Mouse (Mus musculus) kidney, adult 8-10 months (tissue): ENCODE data around the gene Yif1a.

Experiments used
- DNase-seq, 2 experiments: peaks; one replicate each; pipeline ENCODE4 v3.0.0; 2022

Yif1a gene

GRCm38 (mm10) chr19:5060365-5061330 lies 27.7 kb upstream of the Yif1a start:
- DNase-seq: no peak

- no peak for DNase-seq
Observed at GRCm38 (mm10) chr19:5062041-5062440, 26.3 kb upstream of the Yif1a start.

DNA sequence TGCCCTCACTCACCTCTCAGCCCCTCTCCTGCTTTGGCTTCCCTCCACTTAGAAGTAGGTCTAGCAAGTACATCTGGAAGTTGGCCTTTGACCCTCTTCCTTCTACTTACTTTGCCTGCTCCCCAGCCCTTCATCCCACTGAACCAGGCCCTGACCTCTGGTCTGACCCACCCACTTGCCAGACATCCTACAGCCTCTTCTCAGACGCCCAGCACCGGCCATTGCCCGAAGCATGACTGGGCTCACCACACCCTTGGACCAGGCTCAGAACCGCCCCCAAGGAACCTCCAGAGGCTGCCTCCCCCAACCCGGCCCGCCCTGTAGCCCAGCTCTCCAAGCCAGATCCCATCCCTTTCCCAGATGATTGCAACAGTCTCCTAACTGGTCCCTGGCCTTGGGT lies 25.9 kb upstream of the Yif1a start:
- DNase-seq: no peak

DNA sequence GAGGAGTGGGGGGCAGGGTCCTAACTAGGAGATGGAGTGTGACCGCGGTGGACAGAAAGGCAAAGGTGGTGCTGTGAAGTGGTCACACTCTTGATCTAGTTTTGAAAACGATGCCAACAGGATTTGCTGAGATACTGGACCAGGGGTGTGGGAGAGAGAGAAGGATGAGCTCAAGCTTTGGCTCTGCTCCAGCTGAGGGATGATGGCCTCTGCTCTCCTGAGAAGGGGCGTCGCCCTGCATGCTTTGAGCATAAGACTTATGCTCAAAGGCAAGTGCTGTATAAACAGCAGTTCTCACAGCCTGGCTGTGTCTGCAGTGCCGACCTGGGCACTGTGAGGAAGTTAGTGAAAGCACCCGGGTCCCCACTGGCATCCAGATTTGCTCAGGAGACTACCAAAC lies 23.2 kb upstream of the Yif1a start:
- no peak for DNase-seq

GRCm38 (mm10) chr19:5067040-5067799 lies 21.1 kb upstream of the Yif1a start:
- no peak for DNase-seq

GRCm38 (mm10) chr19:5067867-5068569 lies 20.3 kb upstream of the Yif1a start, which contains the start of gene Cd248:
TSS of gene Cd248 (plus strand) at chr19:5068078.
- DNase-seq: peak in 1 of 2 experiments; percentile 49

DNA sequence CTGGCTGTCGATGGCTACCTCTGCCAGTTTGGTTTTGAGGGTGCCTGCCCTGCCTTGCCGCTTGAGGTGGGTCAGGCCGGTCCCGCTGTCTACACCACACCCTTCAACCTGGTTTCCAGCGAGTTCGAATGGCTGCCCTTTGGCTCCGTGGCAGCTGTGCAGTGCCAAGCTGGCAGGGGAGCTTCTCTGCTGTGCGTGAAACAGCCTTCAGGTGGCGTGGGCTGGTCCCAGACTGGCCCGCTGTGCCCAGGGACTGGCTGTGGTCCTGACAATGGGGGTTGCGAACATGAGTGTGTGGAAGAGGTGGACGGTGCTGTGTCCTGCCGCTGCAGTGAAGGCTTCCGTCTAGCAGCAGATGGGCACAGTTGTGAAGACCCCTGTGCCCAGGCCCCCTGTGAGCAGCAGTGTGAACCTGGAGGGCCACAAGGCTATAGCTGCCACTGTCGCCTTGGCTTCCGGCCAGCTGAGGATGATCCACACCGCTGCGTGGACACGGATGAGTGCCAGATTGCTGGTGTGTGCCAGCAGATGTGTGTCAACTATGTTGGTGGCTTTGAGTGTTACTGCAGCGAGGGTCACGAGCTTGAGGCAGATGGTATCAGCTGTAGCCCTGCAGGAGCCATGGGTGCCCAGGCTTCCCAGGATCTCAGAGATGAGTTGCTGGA lies 19.6 kb upstream of the Yif1a start:
- DNase-seq: no peak

- DNase-seq: no peak
Observed at GRCm38 (mm10) chr19:5069486-5069885, 18.9 kb upstream of the Yif1a start.

DNA sequence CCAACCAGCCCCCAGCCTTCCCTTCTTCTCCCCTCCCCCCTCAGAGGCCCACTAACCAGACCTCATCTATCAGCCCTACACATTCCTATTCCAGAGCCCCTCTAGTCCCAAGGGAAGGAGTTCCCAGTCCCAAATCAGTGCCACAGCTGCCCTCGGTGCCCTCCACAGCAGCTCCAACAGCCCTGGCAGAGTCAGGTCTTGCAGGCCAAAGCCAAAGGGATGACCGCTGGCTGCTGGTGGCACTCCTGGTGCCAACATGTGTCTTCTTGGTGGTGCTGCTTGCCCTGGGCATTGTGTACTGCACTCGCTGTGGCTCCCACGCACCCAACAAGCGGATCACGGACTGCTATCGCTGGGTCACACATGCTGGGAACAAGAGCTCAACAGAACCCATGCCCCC lies 18.4 kb upstream of the Yif1a start:
- DNase-seq: no peak

- no peak for DNase-seq
Observed at GRCm38 (mm10) chr19:5071077-5071476, 17.3 kb upstream of the Yif1a start.

DNA sequence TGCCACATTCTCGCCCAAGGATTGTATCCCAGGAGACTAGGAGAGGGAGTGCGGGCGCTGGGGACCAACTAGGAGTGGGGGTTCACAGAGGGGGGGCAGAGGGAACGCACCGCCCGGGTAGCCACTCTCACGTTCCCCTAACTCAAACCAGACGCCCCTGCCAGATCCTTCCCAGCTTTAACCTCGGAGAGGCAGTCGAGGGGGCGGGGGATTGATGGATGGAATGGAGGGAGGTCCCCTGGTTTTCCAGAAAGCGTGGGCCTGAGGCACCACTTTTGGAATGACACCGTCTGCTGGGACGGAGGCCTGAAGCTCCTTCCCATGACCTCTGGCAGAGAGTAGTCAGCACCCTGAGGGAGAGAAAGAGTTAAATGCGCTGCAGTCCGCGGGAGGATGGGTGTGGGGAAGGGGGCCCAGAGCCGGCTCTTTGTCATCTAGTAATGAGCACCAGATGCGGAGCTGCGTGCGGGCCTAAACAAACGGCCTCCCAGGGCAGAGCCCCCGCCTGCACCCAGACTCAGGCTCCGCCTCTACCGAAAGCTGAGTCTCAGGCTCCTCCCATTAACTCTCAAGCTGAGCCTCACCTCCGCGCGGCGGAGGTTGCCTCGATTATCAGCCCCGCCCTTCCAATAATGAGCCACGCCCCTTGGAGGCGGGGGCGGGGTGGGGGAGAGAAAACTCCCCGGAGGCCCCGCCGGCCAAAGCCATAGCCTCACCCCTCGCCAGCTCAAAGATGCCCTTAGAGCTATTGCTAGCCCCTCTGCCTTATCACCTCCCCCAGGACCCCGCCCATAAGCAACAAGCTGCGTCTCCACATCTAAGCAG lies 16.6 kb upstream of the Yif1a start:
- DNase-seq: peak; percentile 72 to 79

DNA sequence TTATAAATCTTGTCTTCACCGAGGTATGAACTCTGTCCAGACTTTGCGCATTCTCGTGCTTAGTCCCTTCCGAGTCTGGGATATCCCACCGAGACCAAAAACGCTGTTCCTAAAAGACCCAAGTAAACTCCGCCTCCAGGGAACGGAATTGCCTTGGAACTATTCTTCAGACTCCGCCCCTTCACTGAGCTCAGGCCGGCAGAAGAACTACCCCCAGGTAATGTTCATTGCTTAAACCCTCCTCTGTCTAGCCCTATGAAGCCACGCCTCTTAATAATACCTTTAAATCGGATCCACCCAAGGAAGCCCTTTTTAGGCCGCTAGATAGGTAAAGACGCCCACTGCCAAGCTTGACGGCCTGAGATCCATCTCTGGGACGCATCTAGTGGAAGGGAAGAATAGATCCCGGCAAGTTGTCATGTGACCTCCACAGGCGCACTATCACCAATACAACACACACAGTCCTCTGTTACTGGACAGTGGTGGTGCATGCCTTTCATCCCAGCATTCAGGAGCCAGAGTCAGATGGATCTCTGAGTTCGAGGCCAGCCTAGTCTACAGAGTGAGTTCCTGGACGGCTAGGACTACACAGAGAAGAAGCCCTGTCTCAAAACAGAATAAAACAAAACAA lies 15.8 kb upstream of the Yif1a start:
- DNase-seq: no peak

DNA sequence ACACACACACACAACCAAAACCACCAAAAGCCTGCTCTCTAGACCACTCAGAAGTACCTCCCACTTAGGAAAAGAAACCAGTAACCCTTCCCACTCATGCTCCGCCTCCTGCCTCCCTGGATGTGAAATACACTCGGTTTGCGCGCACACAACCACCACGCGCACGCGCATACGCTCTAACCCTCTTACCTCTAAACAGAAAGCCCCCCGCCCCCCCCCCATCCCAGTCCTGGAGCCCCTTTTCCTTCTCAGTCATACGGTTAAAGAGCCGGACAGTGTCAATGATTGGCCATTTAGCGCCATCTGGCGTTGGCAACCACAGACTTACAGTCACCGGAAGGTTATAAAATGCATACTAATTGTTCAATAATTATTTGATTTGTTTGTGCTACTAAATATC lies 15.3 kb upstream of the Yif1a start:
- peak in 1 of 2 experiments; percentile 64 for DNase-seq

- no peak for DNase-seq
Observed at GRCm38 (mm10) chr19:5073518-5073917, 14.8 kb upstream of the Yif1a start.

DNA sequence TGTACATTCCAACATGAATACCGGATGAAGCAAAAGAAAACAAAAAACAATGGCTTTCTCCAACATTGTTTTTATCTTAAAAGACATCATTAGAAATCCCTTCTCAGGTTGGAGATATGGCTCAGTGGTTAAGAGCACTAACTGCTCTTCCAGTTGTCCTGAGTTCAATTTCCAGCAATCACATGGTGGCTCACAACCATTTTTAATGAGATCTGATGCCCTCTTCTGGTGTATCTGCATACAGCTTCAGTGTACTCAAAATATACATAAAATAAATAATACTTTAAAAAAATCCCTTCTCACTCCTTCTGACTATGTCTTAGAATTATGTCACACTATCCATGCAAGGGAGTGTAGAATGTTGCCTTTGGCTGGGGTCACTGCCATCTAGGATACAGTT lies 9.1 kb upstream of the Yif1a start:
- no peak for DNase-seq

DNA sequence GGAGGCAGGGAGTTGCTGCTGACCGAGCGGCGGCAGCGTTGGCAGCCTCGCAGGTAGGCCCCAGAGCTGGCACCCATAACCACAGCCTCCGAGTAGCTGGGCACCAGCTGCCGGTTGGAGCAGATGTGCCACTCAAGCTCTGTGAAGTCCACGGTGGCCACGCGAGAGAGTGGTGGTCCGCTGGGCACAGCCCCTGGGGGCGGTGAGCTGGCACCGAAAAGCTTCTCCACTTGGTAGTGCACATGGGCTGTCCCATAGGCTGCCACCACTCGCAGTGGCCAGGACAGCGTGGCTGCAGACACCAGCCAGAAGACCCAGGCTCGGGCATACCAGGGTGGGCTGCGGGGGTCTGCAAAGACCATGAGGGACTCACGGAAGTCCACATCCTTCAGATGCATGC lies 6.3 kb upstream of the Yif1a start:
- DNase-seq: no peak

DNA sequence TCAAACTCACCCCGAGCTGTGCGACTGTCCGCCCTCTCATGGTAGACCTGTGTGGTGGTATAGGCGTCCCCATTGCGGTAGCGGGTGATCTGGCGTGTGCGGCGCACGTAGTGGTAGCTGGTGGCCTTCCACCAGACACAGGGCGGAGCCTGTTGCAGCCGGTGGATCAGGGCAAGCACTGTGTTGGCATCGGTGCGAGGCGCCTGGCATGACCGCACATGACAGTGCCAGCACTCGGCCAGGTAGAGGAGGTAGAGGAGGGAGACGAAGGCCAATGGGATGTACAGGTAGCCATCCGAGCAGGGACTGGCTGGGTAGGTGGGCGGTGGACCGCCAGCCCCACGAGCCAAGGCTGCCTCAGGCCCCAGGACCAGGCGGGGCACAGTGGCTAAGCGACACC lies 5.7 kb upstream of the Yif1a start:
- DNase-seq: no peak

DNA sequence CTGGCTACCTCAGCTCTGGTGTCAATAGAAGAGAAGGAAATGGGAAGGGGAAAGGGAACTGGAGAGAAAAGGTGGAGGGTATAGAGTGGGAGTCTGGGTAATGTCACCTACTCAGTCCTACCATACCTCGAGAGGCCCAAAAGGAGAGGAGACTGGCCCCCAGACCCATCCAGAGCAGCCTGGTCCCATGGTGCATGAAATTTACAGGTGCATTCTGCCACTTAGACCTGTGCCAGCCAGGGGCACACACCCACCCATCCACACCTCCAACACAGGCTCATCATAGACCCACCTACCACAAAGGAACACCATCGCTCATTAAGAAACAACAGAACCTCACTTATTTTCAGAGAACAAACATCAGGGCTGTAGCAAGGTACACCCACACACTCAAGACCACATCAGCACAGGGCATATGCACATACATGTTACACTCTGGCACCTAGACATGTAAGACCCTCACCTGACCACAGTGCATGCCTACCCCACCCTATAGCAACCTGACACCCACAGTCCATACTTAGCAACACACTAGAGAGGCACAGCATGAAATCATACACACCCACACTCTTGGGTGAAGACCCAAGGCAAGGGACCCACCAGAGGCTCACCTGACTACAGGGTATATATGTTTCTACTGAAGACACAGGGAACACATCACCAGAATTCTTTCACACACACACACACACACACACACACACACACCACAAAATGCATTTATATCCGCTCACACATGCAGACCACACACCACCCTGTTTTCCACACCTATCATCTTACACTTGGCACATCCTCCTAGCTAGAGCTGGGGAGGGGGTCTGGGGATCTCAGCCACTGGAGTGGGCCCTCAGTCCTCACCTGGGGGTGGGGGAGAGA lies 4.1 kb upstream of the Yif1a start:
- DNase-seq: no peak

GRCm38 (mm10) chr19:5084834-5085144 lies 3.5 kb upstream of the Yif1a start:
- no peak for DNase-seq

DNA sequence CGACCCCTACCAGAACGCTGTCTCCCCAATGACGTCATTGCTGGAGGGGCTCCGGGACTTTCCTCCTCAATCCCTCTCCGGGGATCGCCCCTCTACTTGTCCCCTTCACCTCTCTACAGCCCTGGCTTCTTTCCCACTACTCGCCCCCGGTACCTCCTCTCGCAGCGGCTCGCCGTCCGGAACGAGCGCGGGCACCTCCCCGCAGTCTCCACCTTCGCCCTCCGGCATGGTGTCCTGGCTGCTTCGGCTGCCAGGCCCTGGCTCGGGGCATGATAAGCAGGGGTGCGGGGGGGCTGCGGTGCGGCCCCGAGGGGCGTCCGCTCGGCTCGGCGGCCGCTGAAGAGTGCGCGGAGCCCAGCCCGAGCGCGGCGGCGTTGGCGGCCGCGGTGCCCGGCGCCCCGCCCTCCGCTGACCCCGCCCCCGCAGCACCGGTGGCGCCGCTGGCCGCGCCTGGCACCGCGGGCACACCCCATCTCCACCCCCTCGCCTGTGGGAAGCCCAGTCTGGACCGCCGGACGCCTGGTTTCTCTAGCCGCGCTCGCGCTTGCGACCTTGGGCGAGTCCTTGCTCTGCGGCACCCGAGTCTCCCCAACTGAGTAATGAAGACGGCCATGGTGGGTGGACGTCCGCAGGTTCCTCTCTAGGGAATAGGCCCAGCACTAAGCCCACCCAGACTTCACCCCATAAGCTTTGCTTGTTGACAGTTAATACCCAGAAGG lies 3.0 kb upstream of the Yif1a start, which contains the start of gene Tmem151a:
Tmem151a (minus strand) TSS at position 387 of the 719 bp plus-strand sequence.
- peak; percentile 49 to 55 for DNase-seq
